Mouse (Mus musculus) CH12.LX (cell line): ENCODE data around the gene Ccdc97. TPM values are rescaled to one million over a fixed set of nuclear protein-coding genes. Genes with fewer than 3 reads are reported as not detected.
"Not testable (repeated sequence)": the region's sequence is repeated elsewhere in the genome, so short reads cannot be mapped to it uniquely, and the experiment has no call there.

Source experiments
- DNase-seq: peaks from one replicate; pipeline ENCODE4 v3.0.0-alpha.2; 2013; ENCODE audit errors: extremely low read depth
- H3K27ac ChIP-seq: 2 replicates; pipeline ENCODE4 v1.5.1; 2012; ENCODE audit warnings: low read depth, mild to moderate bottlenecking, control low read depth, moderate library complexity; ENCODE audit not compliant: insufficient read depth
- H3K27me3 ChIP-seq: replicated peaks from 2 replicates; pipeline ENCODE3; 2012; ENCODE audit warnings: inconsistent platforms
- H3K36me3 ChIP-seq, 2 experiments: replicated peaks in 1 of 2; 2 replicates each; pipeline versions ENCODE3 to v1.6.1; 2012; ENCODE audit warnings: inconsistent platforms in 1 of 2, low read length in 1 of 2, mild to moderate bottlenecking in 1 of 2, mixed read lengths in 1 of 2, moderate library complexity in 1 of 2; ENCODE audit not compliant: control insufficient read depth in 1 of 2, insufficient read depth in 1 of 2
- H3K4me1 ChIP-seq, 2 experiments: 2 replicates each; pipeline ENCODE4 v1.6.1; 2012; ENCODE audit warnings: inconsistent platforms in 1 of 2, moderate library complexity in 1 of 2; ENCODE audit not compliant: insufficient read depth in 2 of 2, control insufficient read depth in 1 of 2
- H3K4me2 ChIP-seq: 2 replicates; pipeline ENCODE4 v1.6.1; 2012; ENCODE audit warnings: low read depth, mild to moderate bottlenecking, control low read depth; ENCODE audit not compliant: poor library complexity, insufficient read depth, severe bottlenecking
- H3K4me3 ChIP-seq, 3 experiments: fragments of 150-350 bp in 1 of 3; sonication (generic) in 1 of 3; replicated peaks in 1 of 3; 2 replicates each; pipeline versions ENCODE3 to v1.5.1; 2011 to 2012; ENCODE audit warnings: low read depth in 2 of 3, low read length in 2 of 3, mild to moderate bottlenecking in 2 of 3, moderate library complexity in 2 of 3, control low read depth in 1 of 3, improper control_type of control experiment in 1 of 3, inconsistent platforms in 1 of 3, mixed read lengths in 1 of 3; ENCODE audit not compliant: poor library complexity in 1 of 3
- H3K79me2 ChIP-seq: replicated peaks from 2 replicates; pipeline ENCODE4 v1.6.1; 2012; ENCODE audit warnings: mild to moderate bottlenecking, moderate library complexity; ENCODE audit not compliant: control insufficient read depth, poor library complexity, insufficient read depth, severe bottlenecking; ENCODE audit errors: extremely low read depth
- H3K9ac ChIP-seq: 2 replicates; pipeline ENCODE4 v1.6.1; 2012; ENCODE audit warnings: low read depth, mild to moderate bottlenecking, control low read depth, moderate library complexity; ENCODE audit not compliant: insufficient read depth
- H3K9me3 ChIP-seq: replicated peaks from 2 replicates; pipeline ENCODE3; 2012; ENCODE audit warnings: low read length, inconsistent platforms, mixed read lengths
- BHLHE40 ChIP-seq: IDR thresholded peaks from 2 replicates; pipeline ENCODE4 v1.6.1; 2011; ENCODE audit warnings: mild to moderate bottlenecking, low read depth, low read length, improper control_type of control experiment
- ELF1 ChIP-seq: IDR thresholded peaks from 2 replicates; pipeline ENCODE4 v1.6.1; 2014; ENCODE audit warnings: low read depth, mild to moderate bottlenecking, inconsistent platforms, low read length, improper control_type of control experiment
- EP300 ChIP-seq: IDR thresholded peaks from 2 replicates; pipeline ENCODE4 v1.6.1; 2011; ENCODE audit warnings: low read length, improper control_type of control experiment
- GABPA ChIP-seq: IDR thresholded peaks from 2 replicates; pipeline ENCODE4 v1.6.1; 2012; ENCODE audit warnings: low read depth, low read length, improper control_type of control experiment, inconsistent platforms; ENCODE audit not compliant: insufficient replicate concordance
- HCFC1 ChIP-seq: IDR thresholded peaks from 2 replicates; pipeline ENCODE4 v1.6.1; 2012; ENCODE audit warnings: low read depth, mild to moderate bottlenecking, inconsistent platforms, low read length, improper control_type of control experiment
- KAT2A ChIP-seq: IDR thresholded peaks from 2 replicates; pipeline ENCODE4 v1.6.1; 2012; ENCODE audit warnings: low read length, improper control_type of control experiment, inconsistent platforms; ENCODE audit not compliant: insufficient replicate concordance
- MAX ChIP-seq: IDR thresholded peaks from 2 replicates; pipeline ENCODE4 v1.6.1; 2011; ENCODE audit warnings: low read length, improper control_type of control experiment
- MEF2A ChIP-seq: IDR thresholded peaks from 2 replicates; pipeline ENCODE4 v1.6.1; 2014; ENCODE audit warnings: low read depth, mild to moderate bottlenecking, inconsistent platforms, low read length, improper control_type of control experiment, borderline replicate concordance
- NELFE ChIP-seq: IDR thresholded peaks from 2 replicates; pipeline ENCODE4 v1.6.1; 2011; ENCODE audit warnings: low read depth, low read length, improper control_type of control experiment
- NRF1 ChIP-seq: IDR thresholded peaks from 2 replicates; pipeline ENCODE4 v1.6.1; 2014; ENCODE audit warnings: low read depth, mild to moderate bottlenecking, inconsistent platforms, low read length, improper control_type of control experiment, moderate library complexity
- PAX5 ChIP-seq: IDR thresholded peaks from 2 replicates; pipeline ENCODE4 v1.6.1; 2012; ENCODE audit warnings: low read length, inconsistent platforms, mixed read lengths
- POLR2AphosphoS2 ChIP-seq: IDR thresholded peaks from 2 replicates; pipeline ENCODE4 v1.6.1; 2011; ENCODE audit warnings: low read depth, low read length, improper control_type of control experiment
- RCOR1 ChIP-seq: conservative IDR thresholded peaks from 2 replicates; pipeline ENCODE4 v1.6.1; 2012; ENCODE audit warnings: low read depth, mild to moderate bottlenecking, inconsistent platforms, low read length, improper control_type of control experiment
- TBP ChIP-seq: conservative IDR thresholded peaks from 2 replicates; pipeline ENCODE4 v1.6.1; 2011; ENCODE audit warnings: low read depth, low read length, improper control_type of control experiment
- ZC3H11A ChIP-seq: IDR thresholded peaks from 2 replicates; pipeline ENCODE4 v1.6.1; 2012; ENCODE audit warnings: low read depth, mild to moderate bottlenecking, inconsistent platforms, low read length, improper control_type of control experiment
- ZKSCAN1 ChIP-seq: IDR thresholded peaks from 2 replicates; pipeline ENCODE4 v1.6.1; 2012; ENCODE audit warnings: low read depth, inconsistent platforms, low read length, improper control_type of control experiment, borderline replicate concordance
- ZMIZ1 ChIP-seq: IDR thresholded peaks from 2 replicates; pipeline ENCODE4 v1.6.1; 2012; ENCODE audit warnings: low read depth, mild to moderate bottlenecking, inconsistent platforms, low read length, improper control_type of control experiment
- ZNF384 ChIP-seq: IDR thresholded peaks from 2 replicates; pipeline ENCODE4 v1.6.1; 2012; ENCODE audit warnings: low read depth, low read length, improper control_type of control experiment, inconsistent platforms
- dilution Hi-C: fragments of 300-500 bp; cut with MboI; formaldehyde crosslinking; loops from 2 replicates; pipeline ENCODE4 v1.14.3; 2020; ENCODE audit warnings: low sequenced_read_pairs; ENCODE audit not compliant: extremely low pct_unique_long_range_greater_than_20kb, extremely low pct_ligation_motif_present
- in situ Hi-C: fragments of 300-500 bp; cut with MboI; formaldehyde crosslinking; loops from 3 replicates; pipeline ENCODE4 v1.14.3; 2019; ENCODE audit warnings: low sequenced_read_pairs, low pct_ligation_motif_present, low pct_unique_long_range_greater_than_20kb, mixed read lengths
- polyA plus RNA-seq: library from polyadenylated mRNA; unstranded; fragments of >175 nt; gene quantifications from 2 replicates; pipeline ENCODE4 v1.2.1, GENCODE M21; 2012; ENCODE audit warnings: low read depth; ENCODE audit not compliant: insufficient read length
- total RNA-seq, 2 experiments: library from RNA; depleted of rRNA; stranded (reverse); fragments of 300-350 nt in 1 of 2; fragments of >200 nt in 1 of 2; gene quantifications; 2 replicates each; pipeline ENCODE4 v1.2.3; 2012 to 2014

Ccdc97 gene
- total and polyA plus RNA-seq, 3 experiments: 5.7 to 44.8 (median 14.1) TPM

DNA sequence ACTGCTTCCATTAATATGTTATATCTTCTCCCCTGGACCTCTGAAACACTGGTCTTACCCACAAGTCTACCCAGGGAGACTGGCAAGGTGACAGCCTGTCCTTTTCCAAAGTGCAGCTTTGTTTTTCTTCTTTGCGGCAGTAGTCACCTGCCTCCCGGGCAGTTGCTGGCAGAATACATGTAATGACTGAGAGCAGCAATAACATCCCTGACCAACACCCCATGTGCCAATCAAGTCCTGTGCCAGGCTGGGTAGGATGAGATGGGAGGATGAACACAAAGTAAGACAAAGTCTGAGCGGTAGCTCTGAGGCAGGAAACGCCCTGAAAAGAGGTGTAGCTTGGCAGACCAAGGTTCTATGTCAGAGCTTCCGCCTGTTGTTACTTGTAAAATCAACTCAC lies 8.9 kb upstream of the Ccdc97 start:
- in situ Hi-C loops (no loop called here), dilution Hi-C loops (no loop called here)
- H3K9me3 ChIP-seq: no peaks in the 10 kb centered on the region
- no peak overlapping the region for H3K9ac ChIP-seq
- H3K27ac ChIP-seq: no peak overlapping the region
- no peak overlapping the region for H3K4me2 ChIP-seq
- no peak for DNase-seq
- peaks cover 91 to 96% of the 10 kb centered on the region in 2 experiments for H3K36me3 ChIP-seq
- H3K79me2 ChIP-seq: no peaks in the 10 kb centered on the region; the same call in 1 of the 2 replicates
- TF ChIP-seq TBP: no peak
- no peak for TF ChIP-seq ZKSCAN1
- TF ChIP-seq KAT2A: no peak
- TF ChIP-seq ELF1: no peak
- H3K4me1 ChIP-seq: no peaks in the 10 kb centered on the region
- no peak overlapping the region for H3K4me3 ChIP-seq
- H3K27me3 ChIP-seq: no peaks in the 10 kb centered on the region

DNA sequence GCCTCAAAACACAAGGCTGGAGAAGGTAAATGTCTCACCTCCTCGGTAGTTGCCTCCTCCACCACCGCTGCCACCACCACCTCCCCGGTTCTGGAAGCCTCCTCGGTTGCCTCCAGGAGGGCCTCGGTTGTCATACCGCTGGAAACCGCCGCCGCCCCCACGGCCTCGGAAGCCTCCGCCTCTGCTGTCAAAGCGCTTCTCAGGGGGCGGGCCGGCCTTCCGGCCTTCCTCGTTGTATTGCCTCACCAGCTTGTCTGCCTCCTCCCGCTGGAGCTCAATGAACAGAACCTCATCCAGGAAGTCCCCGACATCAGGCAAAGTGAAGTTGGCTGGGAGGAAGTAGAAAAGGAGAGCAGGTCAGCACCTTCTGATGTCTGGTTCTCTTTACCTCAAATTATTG lies 7.0 kb upstream of the Ccdc97 start:
- Histone ChIP-seq H3K9me3 (no peaks in the 10 kb centered on the region), H3K27me3 (no peaks in the 10 kb centered on the region), H3K4me2 (no peak overlapping the region), H3K79me2 (no peaks in the 10 kb centered on the region; the same call in 1 of the 2 replicates), H3K4me3 (no peak overlapping the region), H3K27ac (no peak overlapping the region), H3K4me1 (no peaks in the 10 kb centered on the region), H3K9ac (no peak overlapping the region), H3K36me3 (peaks cover 82 to 90% of the 10 kb centered on the region in 2 experiments)
- TF ChIP-seq GABPA (no peak), ZC3H11A (no peak), ZMIZ1 (no peak), NRF1 (no peak), BHLHE40 (no peak), MAX (no peak), POLR2AphosphoS2 (no peak), MEF2A (no peak), RCOR1 (no peak), ZNF384 (no peak), EP300 (no peak), NELFE (no peak), PAX5 (no peak), HCFC1 (no peak)
- in situ Hi-C loops: no loop called here
- DNase-seq: no peak
- dilution Hi-C loops: no loop called here

DNA sequence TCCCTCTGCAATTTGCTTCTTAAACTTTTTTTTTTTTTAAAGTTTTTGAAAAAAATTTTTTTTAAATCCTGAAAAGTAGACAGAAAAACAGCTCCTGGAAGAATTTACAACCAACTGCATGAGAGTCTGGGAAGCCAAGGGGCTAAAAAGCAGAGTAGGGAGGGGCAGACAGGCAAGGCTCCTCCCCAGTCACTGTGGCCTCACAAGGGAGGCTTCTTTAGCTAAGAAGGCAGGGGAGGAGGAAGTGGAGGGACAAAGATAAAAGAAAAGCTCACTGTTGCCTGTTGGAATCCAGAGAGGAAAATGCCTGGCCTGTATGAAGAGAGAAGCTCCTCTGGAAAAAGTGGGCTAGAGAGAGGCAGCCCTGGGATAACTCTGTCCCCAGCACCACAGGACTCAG lies 2.9 kb upstream of the Ccdc97 start:
- H3K79me2 ChIP-seq: peaks cover 14% of the 10 kb centered on the region
- H3K27me3 ChIP-seq, H3K9me3 ChIP-seq, H3K4me2 ChIP-seq, H3K4me3 ChIP-seq, DNase-seq, H3K27ac ChIP-seq, dilution Hi-C loops, H3K9ac ChIP-seq, in situ Hi-C loops: not testable (repeated sequence)
- H3K36me3 ChIP-seq: peaks cover 55 to 72% of the 10 kb centered on the region in 2 experiments
- H3K4me1 ChIP-seq: peaks cover 3 to 25% of the 10 kb centered on the region in 2 experiments; a peak in 3 of 4 replicates
